Mouse (Mus musculus): Measurements from ENCODE around the gene Lin28a.

DNA sequence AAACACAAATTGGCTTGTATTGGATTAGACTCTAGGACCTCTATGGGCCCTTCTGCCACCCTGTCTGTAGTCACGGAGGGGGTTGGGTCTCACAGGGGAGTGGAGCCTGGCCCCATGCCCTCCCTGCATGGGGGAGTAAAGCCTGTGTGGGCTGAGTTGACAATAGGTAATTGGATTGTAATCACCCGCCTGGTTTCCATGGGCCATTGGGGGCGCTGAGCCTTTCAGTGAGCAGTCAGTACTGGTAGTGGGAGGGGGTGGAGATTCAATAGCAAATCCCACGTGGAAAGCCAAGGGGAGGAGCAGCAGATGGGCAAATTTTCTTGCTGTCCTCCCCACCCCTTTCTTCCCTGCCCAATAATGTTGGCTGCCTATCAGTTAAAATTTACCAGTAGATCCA lies 48.4 kb downstream of the Lin28a start:
- TF ChIP-seq POLR2A (IDR thresholded peaks at IDR 0.05; ENCODE audit: low read depth, low read length) = no peak
- no peak for TF ChIP-seq CTCF (conservative IDR thresholded peaks at IDR 0.05; ENCODE audit: insufficient read depth, insufficient read length, low read depth, low read length)

Data from kidney, adult 2 months (tissue).